Mouse (Mus musculus): ENCODE measurements at regions not wholly inside any gene's neighbourhood (a gene's known extent, or its start where the extent isn't known, plus 50 kb on each side); places are given as distances from the start of the nearest gene placed in this dataset.

DNA sequence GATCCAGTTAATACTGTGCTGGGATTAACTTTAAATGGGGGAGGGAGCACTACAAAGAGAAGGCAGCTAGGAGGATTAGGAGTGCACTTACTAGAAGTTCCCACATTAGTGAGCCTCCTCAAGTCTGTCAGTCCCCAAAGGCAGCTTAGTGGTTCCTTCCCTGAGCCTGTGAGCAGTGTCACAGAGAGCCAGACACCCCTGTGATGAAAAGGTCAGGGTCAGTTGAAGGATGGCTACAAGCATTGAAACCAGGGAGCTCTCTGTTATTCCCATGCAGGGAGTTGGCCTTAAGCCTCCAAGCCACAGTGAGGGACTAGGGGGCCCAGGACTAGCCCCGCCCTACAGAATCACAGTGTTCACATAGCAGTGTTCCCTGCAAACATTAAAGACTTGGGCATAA, 285.9 kb upstream of the Sfrp2 start:
- no peak for TF ChIP-seq CTCF (conservative IDR thresholded peaks at IDR 0.05; ENCODE audit: low read length)
- no peak for TF ChIP-seq NANOG (IDR thresholded peaks at IDR 0.05; ENCODE audit: borderline replicate concordance, low read length)

All from E14TG2a.4 (cell line).